Mouse (Mus musculus) megakaryocyte-erythroid progenitor cell, adult 5-6 weeks (primary cell): ENCODE data around the gene Clmn. TPM values are rescaled to one million over a fixed set of nuclear protein-coding genes. Genes with fewer than 3 reads are reported as not detected.
A peak's percentile ranks its signal among the peaks of the same experiment; 100 is the strongest.

ENCODE experiments used
- ATAC-seq: replicated peaks from 2 replicates; pipeline ENCODE4 v1.8.0; 2016; ENCODE audit warnings: mild to moderate bottlenecking, inconsistent platforms; ENCODE audit not compliant: severe bottlenecking, poor library complexity, low FRiP score, low TSS enrichment
- total RNA-seq, 2 experiments: library from RNA; stranded (forward) in 1 of 2; stranded (reverse) in 1 of 2; fragments of 200-1000, 215-1000 nt in 1 of 2; fragments of >200 nt in 1 of 2; fragmentation: Nextera tagmentation in 1 of 2; gene quantifications; 2 replicates each; pipeline ENCODE4 v1.2.3; 2014 to 2017

The Clmn gene
- not detected in 2 replicates for total RNA-seq (2014; fragmentation: Nextera tagmentation)
- not detected in 2 replicates for total RNA-seq (2017)

GRCm38 (mm10) chr12:104864439-104865165, at the start of gene Clmn:
TSS of gene Clmn (minus strand) at chr12:104865076.
- no peak for ATAC-seq

- no peak for ATAC-seq
Observed at GRCm38 (mm10) chr12:104912990-104913389, 48.1 kb upstream of the Clmn start.

- no peak for ATAC-seq
Observed at GRCm38 (mm10) chr12:104912281-104912933, 47.5 kb upstream of the Clmn start.

GRCm38 (mm10) chr12:104909750-104910149, 44.9 kb upstream of the Clmn start:
- no peak for ATAC-seq

- ATAC-seq: no peak
Observed at GRCm38 (mm10) chr12:104908986-104909385, 44.1 kb upstream of the Clmn start.

GRCm38 (mm10) chr12:104908024-104908781, 43.3 kb upstream of the Clmn start:
- ATAC-seq: no peak

GRCm38 (mm10) chr12:104907133-104907532, 42.3 kb upstream of the Clmn start:
- 0 out of 2 replicates have a peak, but pooled peaks have one; percentile 47 for ATAC-seq

- no peak for ATAC-seq
Observed at GRCm38 (mm10) chr12:104904138-104904537, 39.3 kb upstream of the Clmn start.

- ATAC-seq: no peak
Observed at GRCm38 (mm10) chr12:104902392-104903053, 37.6 kb upstream of the Clmn start.

GRCm38 (mm10) chr12:104901320-104901719, 36.4 kb upstream of the Clmn start:
- no peak for ATAC-seq

- no peak for ATAC-seq
Observed at GRCm38 (mm10) chr12:104899835-104900234, 35.0 kb upstream of the Clmn start.

GRCm38 (mm10) chr12:104899161-104899560, 34.3 kb upstream of the Clmn start:
- no peak for ATAC-seq

GRCm38 (mm10) chr12:104898718-104899117, 33.8 kb upstream of the Clmn start:
- no peak for ATAC-seq

GRCm38 (mm10) chr12:104897051-104897618, 32.3 kb upstream of the Clmn start:
- ATAC-seq: no peak

- no peak for ATAC-seq
Observed at GRCm38 (mm10) chr12:104896640-104897039, 31.8 kb upstream of the Clmn start.

- ATAC-seq: no peak
Observed at GRCm38 (mm10) chr12:104892245-104892644, 27.4 kb upstream of the Clmn start.

- ATAC-seq: no peak
Observed at GRCm38 (mm10) chr12:104890066-104890465, 25.2 kb upstream of the Clmn start.

- no peak for ATAC-seq
Observed at GRCm38 (mm10) chr12:104886104-104886503, 21.2 kb upstream of the Clmn start.

- ATAC-seq: no peak
Observed at GRCm38 (mm10) chr12:104882533-104882932, 17.7 kb upstream of the Clmn start.
